Mouse (Mus musculus) neural tube, embryonic 11.5 days (tissue): Measurements from ENCODE around the gene Gm12185. TPM values are rescaled to one million over a fixed set of nuclear protein-coding genes. Genes with fewer than 3 reads are reported as not detected.
"Not testable (repeated sequence)": the region's sequence is repeated elsewhere in the genome, so short reads cannot be mapped to it uniquely, and the experiment has no call there.

ENCODE experiments used
- ATAC-seq: fragments of 200-750 bp; cut with Nextera tagmentation; 2 replicates; pipeline ENCODE4 v1.8.0; 2017; ENCODE audit warnings: moderate number of reproducible peaks, mild to moderate bottlenecking, moderate TSS enrichment, moderate library complexity; ENCODE audit not compliant: insufficient read depth, low FRiP score, low TSS enrichment
- DNase-seq: peaks from one replicate; pipeline ENCODE4 v3.0.0-alpha.2; 2015; ENCODE audit warnings: low spot score
- H3K27ac ChIP-seq: fragments of 300-500 bp; sonication (generic); 2 replicates; pipeline ENCODE4 v1.5.1; 2014; ENCODE audit warnings: low read depth, mild to moderate bottlenecking, low read length
- H3K27me3 ChIP-seq: fragments of 300-500 bp; sonication (generic); 2 replicates; pipeline ENCODE4 v1.6.1; 2014; ENCODE audit warnings: mild to moderate bottlenecking, low read length, mixed read lengths; ENCODE audit not compliant: control insufficient read depth, insufficient read depth
- H3K36me3 ChIP-seq: fragments of 300-500 bp; sonication (generic); 2 replicates; pipeline ENCODE4 v1.6.1; 2014; ENCODE audit warnings: mild to moderate bottlenecking, low read length, moderate library complexity, mixed read lengths; ENCODE audit not compliant: control insufficient read depth, insufficient read depth
- H3K4me1 ChIP-seq: fragments of 300-500 bp; sonication (generic); 2 replicates; pipeline ENCODE4 v1.6.1; 2014; ENCODE audit warnings: low read length, mixed read lengths; ENCODE audit not compliant: control insufficient read depth, insufficient read depth
- H3K4me2 ChIP-seq: fragments of 300-500 bp; sonication (generic); 2 replicates; pipeline ENCODE4 v1.6.1; 2014; ENCODE audit warnings: low read depth, mild to moderate bottlenecking, moderate library complexity
- H3K4me3 ChIP-seq: fragments of 300-500 bp; sonication (generic); 2 replicates; pipeline ENCODE4 v1.5.1; 2014; ENCODE audit warnings: low read depth, low read length
- H3K9ac ChIP-seq: fragments of 300-500 bp; sonication (generic); 2 replicates; pipeline ENCODE4 v1.6.1; 2014; ENCODE audit warnings: mild to moderate bottlenecking, low read length
- H3K9me3 ChIP-seq: fragments of 300-500 bp; sonication (generic); 2 replicates; pipeline ENCODE4 v1.6.1; 2016; ENCODE audit warnings: low read length; ENCODE audit not compliant: control insufficient read depth
- WGBS: fragments of 180-500 bp; shearing (Covaris S2); extraction: QIAGEN DNeasy Blood & Tissue Kit; methylation state at CpG from one replicate; pipeline ENCODE4 v1.1.7; 2014; 5-methylcytosine and 5-hydroxymethylcytosine counted together
- polyA plus RNA-seq: library from polyadenylated mRNA; unstranded; fragments of >200 nt; fragmentation: Nextera tagmentation; extraction: Ambion mirVana; gene quantifications from 2 replicates; pipeline ENCODE4 v1.2.1, GENCODE M21; 2014

The Gm12185 gene
- polyA plus RNA-seq, 1 experiment from 2014 or later, result not detected

GRCm38 (mm10) chr11:48982848-48983247 is 9.2 kb downstream of the Gm12185 start:
- no CpG with 5 or more reads among the region's 3 CpGs for WGBS
- H3K4me2 ChIP-seq, H3K9me3 ChIP-seq, H3K27me3 ChIP-seq, DNase-seq, H3K9ac ChIP-seq, H3K27ac ChIP-seq, H3K4me3 ChIP-seq, H3K4me1 ChIP-seq, H3K36me3 ChIP-seq, ATAC-seq: not testable (repeated sequence)

GRCm38 (mm10) chr11:48980052-48980451 is 12.0 kb downstream of the Gm12185 start:
- not testable (repeated sequence) for H3K4me3 ChIP-seq, H3K27me3 ChIP-seq, H3K4me2 ChIP-seq, H3K9ac ChIP-seq, ATAC-seq, DNase-seq, H3K9me3 ChIP-seq, H3K27ac ChIP-seq, H3K4me1 ChIP-seq, H3K36me3 ChIP-seq
- WGBS, result no CpG with 5 or more reads among the region's 5 CpGs

DNA sequence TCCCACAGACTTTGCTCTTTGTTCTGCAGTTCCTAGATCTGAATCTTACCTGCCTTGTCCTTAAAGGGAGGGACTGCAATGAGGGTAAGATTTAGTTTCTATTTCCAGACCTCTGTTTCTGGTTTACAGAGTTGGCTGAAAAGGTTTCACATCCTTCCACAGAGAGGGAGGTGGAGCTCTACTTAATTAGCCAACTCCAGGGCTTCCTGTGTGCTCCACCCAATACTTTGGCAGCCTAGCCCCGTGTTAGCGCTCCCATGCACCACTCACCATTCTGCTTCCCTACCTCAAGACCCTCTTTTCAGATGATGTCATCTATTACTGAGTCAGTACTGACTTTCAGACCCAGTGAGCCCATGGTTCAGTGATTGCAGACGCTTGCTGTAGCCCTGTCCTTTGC is 12.8 kb downstream of the Gm12185 start, which contains the start of gene 9930111J21Rik1:
TSS of gene 9930111J21Rik1 (minus strand) at position 148 of the 400 bp plus-strand sequence.
- no CpG with 5 or more reads among the region's 3 CpGs for WGBS
- not testable (repeated sequence) for H3K9me3 ChIP-seq

GRCm38 (mm10) chr11:48978240-48978939 is 13.6 kb downstream of the Gm12185 start, which contains the start of gene Olfr56:
Gene Olfr56 (plus strand): TSS chr11:48978889.
- no CpG with 5 or more reads among the region's 1 CpGs for WGBS
- H3K27me3 ChIP-seq, ATAC-seq, H3K4me2 ChIP-seq, H3K9me3 ChIP-seq, H3K9ac ChIP-seq, H3K4me3 ChIP-seq, DNase-seq, H3K36me3 ChIP-seq, H3K4me1 ChIP-seq, H3K27ac ChIP-seq: not testable (repeated sequence)

More for the DNA sequence above, 12.8 kb downstream of the Gm12185 start, which contains the start of gene 9930111J21Rik1:
- H3K9ac ChIP-seq, H3K27ac ChIP-seq, H3K4me1 ChIP-seq, H3K4me3 ChIP-seq, H3K36me3 ChIP-seq, H3K27me3 ChIP-seq, H3K4me2 ChIP-seq, ATAC-seq, DNase-seq: not testable (repeated sequence)

GRCm38 (mm10) chr11:48974686-48975085 is 17.3 kb downstream of the Gm12185 start:
- H3K36me3 ChIP-seq, H3K27me3 ChIP-seq, H3K4me2 ChIP-seq, H3K9ac ChIP-seq, H3K27ac ChIP-seq, H3K4me1 ChIP-seq, ATAC-seq, DNase-seq, H3K9me3 ChIP-seq, H3K4me3 ChIP-seq: not testable (repeated sequence)
- no CpG with 5 or more reads among the region's 1 CpGs for WGBS

- H3K27ac ChIP-seq, H3K36me3 ChIP-seq, DNase-seq, H3K27me3 ChIP-seq, H3K9ac ChIP-seq, H3K4me3 ChIP-seq, H3K4me2 ChIP-seq, H3K9me3 ChIP-seq, ATAC-seq, H3K4me1 ChIP-seq: not testable (repeated sequence)
- WGBS, result 91% methylated on average over 6 of the region's 6 CpGs
Measured at GRCm38 (mm10) chr11:48946090-48946489, 45.9 kb downstream of the Gm12185 start, which contains the start of gene Psme2b. Gene Psme2b (minus strand): TSS chr11:48946190.

DNA sequence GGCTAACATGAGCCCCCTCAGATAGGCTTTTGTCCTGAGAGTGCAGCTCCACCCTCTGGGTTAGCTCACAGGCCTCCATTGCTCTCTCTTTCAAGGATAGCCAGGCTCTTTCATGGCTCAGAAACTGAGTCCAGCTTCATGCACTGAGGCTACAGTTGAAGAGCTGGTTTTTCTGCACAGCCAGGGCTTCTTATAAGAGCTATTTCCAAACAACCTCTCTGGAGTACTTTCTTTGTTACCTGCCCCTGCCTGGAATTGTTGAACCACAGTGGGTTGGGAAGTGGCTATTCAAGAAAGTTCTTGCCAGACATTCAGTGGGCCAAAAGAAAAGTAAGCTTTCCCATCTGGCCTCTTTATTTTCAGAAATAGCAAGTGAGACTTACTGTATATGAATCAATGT is 52.7 kb downstream of the Gm12185 start:
- H3K27ac ChIP-seq, H3K9ac ChIP-seq: not testable (repeated sequence)

DNA sequence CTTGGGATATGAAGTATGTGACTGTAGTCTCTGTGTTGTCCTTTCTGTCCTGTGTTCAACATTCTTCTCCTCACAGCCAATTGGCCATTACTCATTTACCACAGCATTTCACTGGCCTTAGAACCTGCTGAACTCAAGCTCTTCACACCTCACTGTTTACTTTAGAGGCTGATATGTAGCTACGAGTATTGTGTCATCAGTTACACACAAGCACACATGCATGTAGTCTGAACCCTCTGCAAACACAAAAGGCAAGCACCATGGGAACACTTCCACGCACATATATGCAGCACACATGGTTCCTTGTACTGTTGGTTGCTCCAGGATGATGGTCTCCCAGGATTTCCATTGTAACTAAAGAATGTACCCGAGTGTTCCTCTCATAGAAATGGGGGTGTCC is 56.7 kb downstream of the Gm12185 start:
- not testable (repeated sequence) for H3K36me3 ChIP-seq, ATAC-seq, H3K4me2 ChIP-seq, H3K9me3 ChIP-seq, H3K4me1 ChIP-seq, DNase-seq, H3K27me3 ChIP-seq, H3K9ac ChIP-seq, H3K27ac ChIP-seq, H3K4me3 ChIP-seq
- WGBS, result no CpG with 5 or more reads among the region's 3 CpGs

More for the DNA sequence above, 52.7 kb downstream of the Gm12185 start:
- not testable (repeated sequence) for DNase-seq, ATAC-seq, H3K4me3 ChIP-seq, H3K36me3 ChIP-seq, H3K4me2 ChIP-seq, H3K4me1 ChIP-seq, H3K27me3 ChIP-seq, H3K9me3 ChIP-seq

DNA sequence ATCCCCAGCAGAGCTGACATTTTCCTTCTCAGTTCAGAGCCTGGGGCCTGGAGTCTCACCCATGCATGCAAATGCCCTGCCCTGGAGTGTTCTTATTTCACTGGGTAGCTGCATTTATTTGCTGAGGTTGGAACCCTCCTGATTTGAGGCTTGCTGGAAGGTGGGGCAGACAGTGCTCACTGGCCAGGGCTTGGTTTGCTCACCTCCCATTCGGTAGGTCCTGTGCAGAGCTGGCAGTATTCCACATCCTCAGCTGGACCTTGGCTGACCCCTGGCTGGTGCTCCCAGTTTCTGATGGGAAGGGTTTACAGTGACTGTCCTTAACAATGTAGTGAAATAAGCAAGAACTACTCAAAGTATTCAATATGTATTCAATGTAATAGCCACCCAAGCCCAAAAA is 58.1 kb downstream of the Gm12185 start:
- 57% methylated on average over 1 of the region's 1 CpGs for WGBS
- ATAC-seq, H3K4me1 ChIP-seq, H3K9me3 ChIP-seq, H3K27me3 ChIP-seq, H3K36me3 ChIP-seq, H3K27ac ChIP-seq, H3K9ac ChIP-seq, DNase-seq, H3K4me2 ChIP-seq, H3K4me3 ChIP-seq: not testable (repeated sequence)
